Mouse (Mus musculus) ES-E14 (cell line): ENCODE data around the gene H3f3b.

Experiments used
- CHD2 ChIP-seq: IDR thresholded peaks from 2 replicates; pipeline ENCODE4 v1.6.1; 2014; ENCODE audit warnings: mild to moderate bottlenecking, low read depth, low read length, inconsistent platforms
- MAFK ChIP-seq: IDR thresholded peaks from 2 replicates; pipeline ENCODE4 v1.6.1; 2014; ENCODE audit warnings: mild to moderate bottlenecking, low read depth, low read length, inconsistent platforms; ENCODE audit not compliant: insufficient read depth
- ZC3H11A ChIP-seq: IDR thresholded peaks from 2 replicates; pipeline ENCODE4 v1.6.1; 2012; ENCODE audit warnings: low read depth, mild to moderate bottlenecking, inconsistent platforms, low read length, borderline replicate concordance

DNA sequence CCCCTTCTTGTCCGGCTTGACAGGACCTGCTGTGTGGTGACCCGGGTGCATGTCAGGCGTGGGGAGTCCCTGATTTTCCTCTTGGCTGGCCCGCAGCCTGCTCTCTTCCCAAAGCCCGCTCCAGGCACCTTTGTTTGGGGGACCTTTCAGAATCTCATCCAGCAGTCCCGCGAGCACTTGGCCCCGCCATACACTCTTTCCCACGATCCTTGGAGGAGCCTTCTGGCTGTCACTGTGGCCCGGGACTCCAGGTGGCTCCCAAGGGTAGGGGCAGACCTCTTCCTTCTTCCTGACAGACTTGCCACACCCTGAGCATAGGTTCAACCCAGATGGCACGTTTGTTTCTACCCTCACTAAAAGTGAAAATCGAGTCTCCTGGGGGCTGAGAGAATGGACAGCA is 52.2 kb downstream of the H3f3b start:
- TF ChIP-seq CHD2, result 0 out of 2 replicates have a peak, but pooled peaks have one; percentile 14
- no peak for TF ChIP-seq MAFK
- TF ChIP-seq ZC3H11A, result no peak
